Mouse (Mus musculus) heart, postnatal 25 days (tissue): ENCODE measurements around the gene Bach2. TPM values are rescaled to one million over a fixed set of nuclear protein-coding genes. Genes with fewer than 3 reads are reported as not detected.

Experiments
- DNase-seq: peaks from one replicate; pipeline ENCODE4 v3.0.0; 2022; ENCODE audit warnings: low spot score
- intact Hi-C: fragments of 180-260 bp; cut with DNase I; formaldehyde crosslinking; loops from one replicate; pipeline ENCODE4 v1.15.1; 2025
- total RNA-seq, 2 experiments: library from RNA; stranded (reverse); gene quantifications; 2 replicates each; pipeline ENCODE4 v1.2.3; 2021

Gene Bach2
- total RNA-seq, 2 experiments from 2014 or later: 6.9 to 7.9 TPM

- DNase-seq: no peak
- intact Hi-C loops: loop anchor here (5.0 kb wide), 1 partner anchor 34 kb away; no protein-coding TSS in a partner anchor
These were observed 47.8 kb downstream of the Bach2 start for GRCm38 (mm10) chr4:32286405-32286804.

GRCm38 (mm10) chr4:32288036-32288860 lies 49.6 kb downstream of the Bach2 start:
- intact Hi-C loops: loop anchor here (1.0 to 5.0 kb wide), 2 partner anchors 36 to 99 kb away; no protein-coding TSS in a partner anchor
- peak; percentile 43 for DNase-seq

- intact Hi-C loops: loop anchor here (2.0 to 5.0 kb wide), 2 partner anchors 38 to 47 kb away; no protein-coding TSS in a partner anchor
- DNase-seq: no peak
These were observed 51.2 kb downstream of the Bach2 start for GRCm38 (mm10) chr4:32289845-32290244.

- intact Hi-C loops: loop anchor here (2.0 kb wide), 1 partner anchor 45 kb away; no protein-coding TSS in a partner anchor
These were observed 52.8 kb downstream of the Bach2 start for GRCm38 (mm10) chr4:32291406-32291805.

GRCm38 (mm10) chr4:32293686-32294265 lies 55.2 kb downstream of the Bach2 start:
- DNase-seq: no peak
- intact Hi-C loops: no loop called here

More at GRCm38 (mm10) chr4:32291406-32291805, 52.8 kb downstream of the Bach2 start:
- DNase-seq: no peak

GRCm38 (mm10) chr4:32297071-32297671 lies 58.6 kb downstream of the Bach2 start:
- intact Hi-C loops: no loop called here
- DNase-seq: peak; percentile 24

GRCm38 (mm10) chr4:32299221-32299620 lies 60.6 kb downstream of the Bach2 start:
- intact Hi-C loops: no loop called here
- no peak for DNase-seq

- intact Hi-C loops: loop anchor here (5.0 kb wide), 2 partner anchors 48 to 87 kb away; no protein-coding TSS in a partner anchor
- no peak for DNase-seq
These were observed 61.4 kb downstream of the Bach2 start for GRCm38 (mm10) chr4:32299970-32300369.

GRCm38 (mm10) chr4:32302668-32303067 lies 64.1 kb downstream of the Bach2 start:
- intact Hi-C loops: loop anchor here (1.0 to 5.0 kb wide), 3 partner anchors 50 to 207 kb away; no protein-coding TSS in a partner anchor

GRCm38 (mm10) chr4:32303076-32303475 lies 64.5 kb downstream of the Bach2 start:
- peak; percentile 26 for DNase-seq
- intact Hi-C loops: loop anchor here (5.0 kb wide), 2 partner anchors 51 to 84 kb away; no protein-coding TSS in a partner anchor

More at GRCm38 (mm10) chr4:32302668-32303067, 64.1 kb downstream of the Bach2 start:
- no peak for DNase-seq

- DNase-seq: peak; percentile 92
- intact Hi-C loops: loop anchor here (5.0 kb wide), 2 partner anchors 51 to 84 kb away; no protein-coding TSS in a partner anchor
These were observed 65.1 kb downstream of the Bach2 start for GRCm38 (mm10) chr4:32303674-32304073.

- no peak for DNase-seq
- intact Hi-C loops: loop anchor here (5.0 kb wide), 2 partner anchors 52 to 83 kb away; no protein-coding TSS in a partner anchor
These were observed 65.7 kb downstream of the Bach2 start for GRCm38 (mm10) chr4:32304221-32304703.

- intact Hi-C loops: loop anchor here (5.0 kb wide), 1 partner anchor 232 kb away; no protein-coding TSS in a partner anchor
- DNase-seq: no peak
These were observed 66.5 kb downstream of the Bach2 start for GRCm38 (mm10) chr4:32305036-32305615.

- intact Hi-C loops: loop anchor here (2.0 to 5.0 kb wide), 2 partner anchors 23 to 232 kb away; no protein-coding TSS in a partner anchor
- no peak for DNase-seq
These were observed 67.1 kb downstream of the Bach2 start for GRCm38 (mm10) chr4:32305683-32306082.

- intact Hi-C loops: loop anchor here (2.0 to 5.0 kb wide), 2 partner anchors 23 to 231 kb away; no protein-coding TSS in a partner anchor
- no peak for DNase-seq
These were observed 67.7 kb downstream of the Bach2 start for GRCm38 (mm10) chr4:32306169-32306792.

- intact Hi-C loops: loop anchor here (2.0 to 5.0 kb wide), 2 partner anchors 22 to 230 kb away; no protein-coding TSS in a partner anchor
- DNase-seq: no peak
These were observed 68.6 kb downstream of the Bach2 start for GRCm38 (mm10) chr4:32307215-32307614.

GRCm38 (mm10) chr4:32312171-32312946 lies 73.8 kb downstream of the Bach2 start:
- intact Hi-C loops: no loop called here
- no peak for DNase-seq

GRCm38 (mm10) chr4:32314919-32315318 lies 76.3 kb downstream of the Bach2 start:
- intact Hi-C loops: no loop called here
- DNase-seq: no peak
